Mouse (Mus musculus) olfactory bulb, adult 2 months (tissue): Measurements from ENCODE around the gene Cd38. TPM values are rescaled to one million over a fixed set of nuclear protein-coding genes. Genes with fewer than 3 reads are reported as not detected.

Experiments
- H3K27ac ChIP-seq: fragments of 200-500 bp; 2 replicates; pipeline ENCODE4 v1.5.1; 2012; ENCODE audit warnings: low read depth, low read length; ENCODE audit not compliant: insufficient read depth
- H3K4me1 ChIP-seq: fragments of 200-500 bp; 2 replicates; pipeline ENCODE4 v1.6.1; 2012; ENCODE audit warnings: low read length; ENCODE audit not compliant: control insufficient read depth, insufficient read depth
- H3K4me3 ChIP-seq: fragments of 200-500 bp; 2 replicates; pipeline ENCODE4 v1.5.1; 2012; ENCODE audit warnings: mild to moderate bottlenecking, low read depth, low read length, moderate library complexity; ENCODE audit not compliant: insufficient read depth
- CTCF ChIP-seq: fragments of 200-500 bp; IDR thresholded peaks from 2 replicates; pipeline ENCODE4 v1.5.1; 2012; ENCODE audit warnings: low read depth, mild to moderate bottlenecking, low read length, moderate library complexity; ENCODE audit not compliant: insufficient read depth
- POLR2A ChIP-seq: fragments of 200-500 bp; IDR thresholded peaks from 2 replicates; pipeline ENCODE4 v1.6.1; 2012; ENCODE audit warnings: mild to moderate bottlenecking, low read depth, low read length, moderate library complexity; ENCODE audit not compliant: insufficient read depth
- WGBS: fragments of 180-500 bp; shearing (Covaris S2); methylation state at CpG from one replicate; pipeline ENCODE4 v1.1.7; 2018; 5-methylcytosine and 5-hydroxymethylcytosine counted together
- polyA plus RNA-seq: library from polyadenylated mRNA; stranded (reverse); fragments of >200 nt; gene quantifications from 2 replicates; pipeline ENCODE4 v1.2.4, GENCODE M21; 2012; ENCODE audit warnings: low replicate concordance; ENCODE audit not compliant: missing spikeins, insufficient read depth, insufficient read length

The Cd38 gene
- not detected in 2 replicates for polyA plus RNA-seq

DNA sequence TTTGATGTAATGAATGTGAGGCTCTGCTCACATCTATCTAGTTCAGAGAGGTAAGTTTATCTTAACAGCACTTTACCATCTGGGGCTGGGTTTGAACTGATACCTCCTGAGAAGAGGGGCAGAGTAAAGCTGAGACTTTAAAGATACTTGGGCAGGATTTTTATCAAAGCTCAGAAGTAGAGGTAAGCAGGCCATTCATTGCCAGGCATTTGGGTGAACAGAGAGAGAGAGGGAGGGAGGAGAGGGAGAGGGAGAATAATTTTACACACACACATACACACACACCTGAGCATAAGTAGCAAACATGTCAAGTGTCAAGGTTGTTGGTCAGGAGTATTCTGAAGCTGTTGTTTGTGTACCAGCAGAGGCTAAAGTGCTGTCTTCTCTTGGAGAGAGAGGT lies at the start of gene Cd38:
Gene Cd38, plus strand, starts transcription at position 301 of the 400 bp plus-strand sequence.
- Histone ChIP-seq H3K4me1 (peaks cover 8% of the 10 kb centered on the region; the same call in 1 of the 2 replicates), H3K4me3 (peak within 1 kb of the TSS; percentile 5), H3K27ac (no peak within 1 kb of the TSS)
- no peak for TF ChIP-seq CTCF
- TF ChIP-seq POLR2A, result no peak

DNA sequence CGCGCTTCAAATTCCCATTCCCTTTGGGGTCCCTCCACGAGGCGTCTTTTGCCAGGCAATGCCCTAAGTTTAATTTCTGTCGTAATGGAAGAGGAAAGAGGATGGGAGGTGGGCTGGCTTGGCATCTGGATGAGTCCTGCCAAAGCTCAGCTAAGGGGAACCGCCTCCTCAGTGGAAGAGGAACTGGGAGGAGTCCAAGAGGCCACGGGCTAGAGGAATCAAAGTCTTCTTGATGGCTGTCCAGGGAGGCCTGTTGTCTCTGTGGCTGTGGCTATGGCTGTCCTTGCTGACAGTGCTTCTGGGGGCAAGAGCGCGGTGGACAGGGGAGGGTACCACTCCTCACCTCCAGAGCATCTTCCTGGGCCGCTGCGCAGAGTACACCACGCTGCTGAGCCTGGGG lies 49.7 kb upstream of the Cd38 start, which contains the start of gene Bst1:
Gene Bst1, plus strand, starts transcription at position 191 of the 400 bp plus-strand sequence.
- 55% methylated on average over 12 of the region's 12 CpGs for WGBS

DNA sequence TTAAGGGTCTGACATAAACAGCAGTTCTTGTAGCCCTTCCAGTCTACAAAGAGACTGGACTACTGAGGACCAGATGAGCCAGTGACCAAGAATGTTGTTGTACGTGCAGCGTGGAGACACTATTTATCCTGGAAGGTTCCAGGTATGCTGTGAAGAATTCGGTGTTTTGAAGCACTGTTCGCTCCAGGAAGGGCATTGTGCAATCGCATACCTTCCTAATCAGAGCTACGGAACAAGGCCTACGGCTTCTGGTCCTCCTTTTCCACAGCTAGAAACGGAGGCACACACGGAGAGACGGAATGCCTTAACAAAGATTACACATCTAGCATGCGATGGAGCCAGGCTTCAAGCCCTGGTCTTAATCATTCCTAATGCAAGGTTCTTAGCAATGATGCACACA lies 47.6 kb upstream of the Cd38 start:
- Histone ChIP-seq H3K27ac (no peak overlapping the region), H3K4me1 (no peaks in the 10 kb centered on the region), H3K4me3 (no peak overlapping the region)
- TF ChIP-seq CTCF, result no peak
- no peak for TF ChIP-seq POLR2A
- WGBS, result 86% methylated on average over 11 of the region's 11 CpGs

More for the DNA sequence above, 49.7 kb upstream of the Cd38 start, which contains the start of gene Bst1:
- TF ChIP-seq POLR2A (no peak), CTCF (no peak)
- H3K27ac ChIP-seq, result no peak within 1 kb of the TSS
- no peaks in the 10 kb centered on the region for H3K4me1 ChIP-seq
- no peak within 1 kb of the TSS for H3K4me3 ChIP-seq

DNA sequence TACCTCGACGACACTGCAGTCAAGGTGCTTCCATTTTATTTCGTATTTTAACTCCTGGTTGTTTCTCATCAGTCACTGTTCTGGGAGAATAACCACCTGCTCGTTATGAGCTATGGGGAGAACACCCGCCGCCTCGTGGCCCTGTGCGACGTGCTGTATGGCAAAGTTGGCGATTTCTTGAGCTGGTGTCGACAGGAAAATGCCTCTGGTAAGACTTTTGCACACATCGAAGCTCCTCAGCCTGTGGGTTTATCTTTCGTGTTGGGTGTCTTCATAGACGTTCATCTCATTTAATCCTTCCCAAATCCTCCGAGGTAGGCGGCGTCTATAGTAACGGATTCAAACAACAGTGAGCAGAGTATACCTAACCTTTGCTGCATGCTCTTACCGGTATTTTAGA lies 46.8 kb upstream of the Cd38 start, which contains the start of gene Fbxl5:
Gene Fbxl5, minus strand, starts transcription at position 101 of the 400 bp plus-strand sequence.
- WGBS, result 86% methylated on average over 19 of the region's 19 CpGs
- no peak for TF ChIP-seq POLR2A
- TF ChIP-seq CTCF, result no peak
- Histone ChIP-seq H3K4me3 (no peak within 1 kb of the TSS), H3K27ac (no peak within 1 kb of the TSS), H3K4me1 (no peaks in the 10 kb centered on the region)

DNA sequence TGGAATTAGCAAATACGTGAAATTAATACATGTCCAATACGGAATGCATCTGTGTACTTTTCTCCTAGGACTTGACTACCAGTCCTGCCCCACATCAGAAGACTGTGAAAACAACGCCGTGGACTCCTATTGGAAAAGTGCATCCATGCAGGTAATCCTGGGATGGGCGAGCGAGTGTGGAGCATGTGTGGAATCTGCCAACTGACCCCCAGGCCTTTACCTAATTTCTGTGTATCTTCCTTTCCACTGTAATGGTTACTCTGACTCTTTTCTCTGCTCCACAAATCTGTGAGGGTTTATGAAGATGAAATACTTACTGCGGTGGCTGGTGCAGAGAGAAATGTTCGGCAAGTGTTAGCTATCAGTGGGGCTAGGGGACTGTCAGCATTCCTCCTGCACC lies 46.2 kb upstream of the Cd38 start:
- WGBS, result 87% methylated on average over 8 of the region's 8 CpGs
- no peak for TF ChIP-seq POLR2A
- TF ChIP-seq CTCF, result no peak
- H3K27ac ChIP-seq, result no peak overlapping the region
- no peaks in the 10 kb centered on the region for H3K4me1 ChIP-seq
- H3K4me3 ChIP-seq, result no peak overlapping the region

DNA sequence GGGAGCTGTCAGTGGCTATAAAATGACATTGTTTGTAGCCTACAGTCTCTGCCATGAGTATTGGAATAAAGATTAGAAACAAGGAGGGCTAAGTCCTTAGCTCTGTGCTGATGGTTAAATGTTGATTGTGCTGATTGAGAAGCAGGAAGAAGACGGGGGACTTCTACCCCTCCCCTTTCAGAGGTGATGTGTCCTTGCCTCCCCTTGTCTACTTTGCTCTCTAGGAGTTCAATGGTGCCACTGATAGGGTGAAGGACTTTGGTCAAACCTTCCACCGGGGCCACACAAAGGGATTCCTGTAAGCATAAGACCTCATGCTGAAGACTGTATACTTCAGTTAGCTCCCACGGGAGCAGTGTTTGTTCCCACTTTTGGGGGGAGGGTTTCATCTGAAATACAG lies 45.5 kb upstream of the Cd38 start:
- H3K4me1 ChIP-seq, result no peaks in the 10 kb centered on the region
- TF ChIP-seq POLR2A (no peak), CTCF (no peak)
- 69% methylated on average over 3 of the region's 3 CpGs for WGBS
- H3K4me3 ChIP-seq, result no peak overlapping the region
- H3K27ac ChIP-seq, result no peak overlapping the region

DNA sequence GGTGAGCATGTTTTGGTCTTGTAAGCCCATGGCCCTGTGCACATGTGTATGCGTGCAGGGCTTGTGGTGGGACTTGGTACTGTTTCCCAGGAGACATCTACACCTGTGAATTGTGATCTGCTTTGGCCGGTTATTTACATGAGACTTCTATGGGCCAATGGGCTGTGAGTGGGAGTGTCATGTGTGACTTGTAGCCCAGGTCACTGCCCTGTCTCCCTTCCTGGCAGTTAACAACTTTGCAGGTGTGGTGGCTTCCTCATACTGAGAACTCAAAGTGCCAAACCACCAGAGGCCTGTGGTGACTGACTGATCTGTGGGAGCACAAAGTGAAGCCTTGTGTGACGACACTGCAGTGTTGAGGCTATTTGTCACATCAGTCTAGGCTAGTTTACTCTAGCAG lies 43.8 kb upstream of the Cd38 start:
- H3K4me3 ChIP-seq, result no peak overlapping the region
- TF ChIP-seq POLR2A (no peak), CTCF (no peak)
- no peak overlapping the region for H3K27ac ChIP-seq
- no peaks in the 10 kb centered on the region for H3K4me1 ChIP-seq
- 94% methylated on average over 3 of the region's 3 CpGs for WGBS

DNA sequence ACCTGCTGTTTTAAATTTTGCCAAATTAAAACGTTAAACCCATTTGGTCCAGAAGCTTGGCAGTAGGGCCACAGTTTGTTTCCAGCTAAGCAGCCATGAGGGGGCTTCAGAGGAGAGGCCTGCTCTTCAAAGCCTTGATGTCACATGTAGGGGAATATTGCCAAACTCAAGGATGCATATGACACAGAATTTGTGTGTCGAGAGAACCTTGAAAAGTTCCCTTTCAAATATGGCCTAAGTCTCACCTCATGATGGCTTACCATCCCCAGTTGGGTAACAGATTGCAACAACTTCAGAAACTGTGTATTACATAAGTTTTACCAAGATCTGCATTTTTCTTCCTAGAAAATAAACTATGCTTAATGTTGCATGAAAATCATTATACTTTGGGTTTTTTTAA lies 41.5 kb upstream of the Cd38 start:
- TF ChIP-seq POLR2A (no peak), CTCF (no peak)

DNA sequence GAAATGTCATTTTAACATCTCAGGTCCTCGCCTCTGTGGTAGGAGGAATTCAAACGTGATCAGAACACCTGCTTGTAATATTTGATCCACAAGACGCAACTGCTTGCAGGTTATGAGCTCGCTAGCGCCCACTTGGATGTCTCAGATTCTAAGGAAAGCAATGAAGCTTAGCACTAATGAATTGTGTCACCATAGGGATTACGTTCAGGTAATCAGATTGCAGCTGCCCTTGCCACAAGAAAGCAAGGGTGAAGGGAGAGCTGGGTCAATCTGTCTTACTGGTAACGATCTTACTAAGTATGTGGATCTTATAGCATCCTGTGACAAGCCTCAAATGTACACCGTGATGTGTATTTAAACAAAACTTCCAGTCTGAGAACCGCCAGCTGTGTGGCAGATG lies 41.0 kb upstream of the Cd38 start:
- no peak for TF ChIP-seq CTCF
- no peak for TF ChIP-seq POLR2A
- 89% methylated on average over 9 of the region's 9 CpGs for WGBS

More for the DNA sequence above, 41.5 kb upstream of the Cd38 start:
- Histone ChIP-seq H3K27ac (no peak overlapping the region), H3K4me3 (no peak overlapping the region), H3K4me1 (no peaks in the 10 kb centered on the region)
- WGBS, result 81% methylated on average over 2 of the region's 2 CpGs

DNA sequence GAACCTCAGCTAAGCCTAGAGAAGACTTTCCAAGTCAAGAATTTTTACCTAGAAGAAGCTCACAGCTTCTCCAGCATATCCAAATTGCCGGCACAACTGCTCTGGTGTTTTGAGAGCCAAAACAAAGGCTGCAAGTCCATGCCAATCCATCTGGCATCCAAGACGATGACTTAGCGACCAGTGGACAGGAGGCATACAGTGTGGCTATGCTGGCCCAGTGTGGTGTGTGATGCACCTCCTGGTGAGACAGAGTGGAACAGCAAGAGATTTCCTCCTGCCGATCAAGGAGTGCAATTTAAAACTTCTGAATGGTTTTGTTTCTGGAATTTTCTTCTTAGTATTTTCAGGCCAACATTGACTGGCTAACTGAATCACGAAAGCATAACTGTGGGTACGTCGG lies 31.8 kb upstream of the Cd38 start:
- no peak overlapping the region for H3K4me3 ChIP-seq
- 75% methylated on average over 7 of the region's 7 CpGs for WGBS
- H3K27ac ChIP-seq, result no peak overlapping the region
- TF ChIP-seq CTCF (no peak), POLR2A (no peak)
- H3K4me1 ChIP-seq, result no peaks in the 10 kb centered on the region

More for the DNA sequence above, 41.0 kb upstream of the Cd38 start:
- no peak overlapping the region for H3K27ac ChIP-seq
- H3K4me1 ChIP-seq, result no peaks in the 10 kb centered on the region
- H3K4me3 ChIP-seq, result no peak overlapping the region
